Mouse (Mus musculus): ENCODE results near the gene Gm4756. TPM values are rescaled to one million over a fixed set of nuclear protein-coding genes. Genes with fewer than 3 reads are reported as not detected.
A peak's percentile ranks its signal among the peaks of the same experiment; 100 is the strongest.

The Gm4756 gene
- polyA plus RNA-seq, 1 experiment from 2014 or later = not detected

GRCm38 (mm10) chr12:72536021-72536597 lies 113.4 kb downstream of the Gm4756 start, which contains the start of gene Pcnx4:
TSS of gene Pcnx4 (plus strand) at chr12:72536383.
- ATAC-seq (replicated peaks) = peak; percentile 100
- H3K4me2 ChIP-seq (replicated peaks) = peak within 1 kb of the TSS; percentile 71
- H3K27ac ChIP-seq (replicated peaks) = peak within 1 kb of the TSS; percentile 51
- H3K4me3 ChIP-seq = peak within 1 kb of the TSS; percentile 84
- no peaks in the 10 kb centered on the region for H3K9me3 ChIP-seq
- peaks cover 12% of the 10 kb centered on the region for H3K4me1 ChIP-seq
- H3K27me3 ChIP-seq = no peaks in the 10 kb centered on the region
- H3K36me3 ChIP-seq = 0 out of 2 replicates have a peak, but pooled peaks cover 8% of the 10 kb centered on the region
- WGBS = under 1% methylated on average over 45 of the region's 45 CpGs
- H3K9ac ChIP-seq (replicated peaks) = peak within 1 kb of the TSS; percentile 78

- peak overlapping the region; percentile 84 for H3K4me3 ChIP-seq
- no peaks in the 10 kb centered on the region for H3K9me3 ChIP-seq
- H3K27me3 ChIP-seq = no peaks in the 10 kb centered on the region
- H3K36me3 ChIP-seq = 0 out of 2 replicates have a peak, but pooled peaks cover 8% of the 10 kb centered on the region
- peak overlapping the region; percentile 78 for H3K9ac ChIP-seq (replicated peaks)
- H3K4me2 ChIP-seq (replicated peaks) = peak overlapping the region; percentile 71
- WGBS = 41% methylated on average over 3 of the region's 3 CpGs
- peaks cover 12% of the 10 kb centered on the region for H3K4me1 ChIP-seq
- H3K27ac ChIP-seq (replicated peaks) = peak overlapping the region; percentile 51
- no peak for ATAC-seq (replicated peaks)
Measured at GRCm38 (mm10) chr12:72535599-72535998, 113.9 kb downstream of the Gm4756 start.

GRCm38 (mm10) chr12:72533986-72534385 lies 115.5 kb downstream of the Gm4756 start:
- no peak for ATAC-seq (replicated peaks)
- Histone ChIP-seq H3K4me2 (replicated peaks) (no peak overlapping the region), H3K4me1 (peaks cover 12% of the 10 kb centered on the region), H3K27ac (replicated peaks) (no peak overlapping the region), H3K27me3 (no peaks in the 10 kb centered on the region), H3K36me3 (0 out of 2 replicates have a peak, but pooled peaks cover 2% of the 10 kb centered on the region), H3K9me3 (no peaks in the 10 kb centered on the region), H3K4me3 (no peak overlapping the region), H3K9ac (replicated peaks) (no peak overlapping the region)
- WGBS = 89% methylated on average over 6 of the region's 6 CpGs

GRCm38 (mm10) chr12:72532303-72532702 lies 117.2 kb downstream of the Gm4756 start:
- H3K9ac ChIP-seq (replicated peaks) = no peak overlapping the region
- H3K27ac ChIP-seq (replicated peaks) = no peak overlapping the region
- H3K27me3 ChIP-seq = no peaks in the 10 kb centered on the region
- peaks cover 10% of the 10 kb centered on the region for H3K4me1 ChIP-seq
- WGBS = 86% methylated on average over 7 of the region's 7 CpGs
- H3K9me3 ChIP-seq = no peaks in the 10 kb centered on the region
- no peak overlapping the region for H3K4me3 ChIP-seq
- H3K4me2 ChIP-seq (replicated peaks) = no peak overlapping the region
- H3K36me3 ChIP-seq = no peaks in the 10 kb centered on the region
- no peak for ATAC-seq (replicated peaks)

Other genes starting within 250 kb of the Gm4756 start
- gene Rtn1, start 240.6 kb downstream of the Gm4756 start, polyA plus RNA-seq (2015; fragmentation: Nextera tagmentation; extraction: Ambion mirVana) = 2,106 and 2,212 TPM in 2 replicates
- 3.3 and 3.9 TPM in 2 replicates for gene Lrrc9, start 207.8 kb downstream of the Gm4756 start, polyA plus RNA-seq (2015; fragmentation: Nextera tagmentation; extraction: Ambion mirVana)
- 20.8 and 21.6 TPM in 2 replicates for gene Pcnx4, start 113.3 kb downstream of the Gm4756 start, polyA plus RNA-seq (2015; fragmentation: Nextera tagmentation; extraction: Ambion mirVana)
- gene Dhrs7, start 15.2 kb upstream of the Gm4756 start, polyA plus RNA-seq (2015; fragmentation: Nextera tagmentation; extraction: Ambion mirVana) = 8.0 and 10.2 TPM in 2 replicates
- gene Ppm1a, start 107.8 kb upstream of the Gm4756 start, polyA plus RNA-seq (2015; fragmentation: Nextera tagmentation; extraction: Ambion mirVana) = 55.2 and 66.9 TPM in 2 replicates